In the genomic region with DNA sequence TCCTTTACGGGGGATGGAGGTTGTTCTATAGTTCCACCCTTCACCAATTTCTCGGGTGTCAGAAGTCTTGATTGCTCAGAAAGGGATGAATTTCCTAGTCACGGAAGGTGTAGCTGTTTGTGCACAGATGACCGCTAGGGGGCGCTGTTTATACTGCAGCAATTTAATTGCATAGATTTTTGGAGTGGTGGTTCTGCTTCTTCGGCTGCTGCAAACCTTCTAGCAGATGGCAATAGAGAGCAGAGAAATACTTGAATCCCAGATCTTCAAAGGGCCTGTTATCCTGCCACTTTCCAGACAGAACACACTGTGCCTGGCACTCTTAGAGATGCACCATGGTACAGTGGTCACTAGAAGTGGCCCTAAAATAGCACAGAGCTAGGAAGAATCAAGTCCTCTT, we compare ENCODE assay signal across 9 mouse cellular contexts. TPM values are rescaled to one million over a fixed set of nuclear protein-coding genes. Genes with fewer than 3 reads are reported as not detected.
DNase-seq lines count a peak whose midpoint lies in the region; ATAC-seq and TF ChIP-seq lines count a peak whose summit lies in the region.
"Had no signal": no experiment of that assay in that cellular context is flagged by ENCODE, and none has a peak within 500 bp of the region (broad histone marks: within the 10 kb centered on the region; RNA-seq: fewer than 3 reads in every experiment).

No protein-coding gene starts in this region.

- TF ChIP-seq POLR2A in brain, embryonic 14.5 days (IDR thresholded peaks at IDR 0.05; ENCODE audit: borderline replicate concordance, extremely low read depth, insufficient read depth, insufficient read length, poor library complexity, severe bottlenecking): no peak

- DNase-seq in kidney, adult 11 months: peak; percentile 78
- peak; percentile 77 for DNase-seq in brain, embryonic 14.5 days (ENCODE audit: low read depth)
- DNase-seq in fibroblast of lung, adult 2 months (ENCODE audit: low read depth): peak; percentile 29
- DNase-seq in hindbrain, postnatal 0 days (ENCODE audit: low spot score): peak; percentile 94
- DNase-seq in left cerebral cortex, postnatal 25 days (ENCODE audit: low spot score in 2 of 2): peak; percentile 84 to 89
- peak; percentile 46 to 66 for DNase-seq in thymus, adult 18-20 months

- H3K36me3 ChIP-seq in kidney, embryonic 16.5 days (ENCODE audit: insufficient read depth, low read length): no peaks in the 10 kb centered on the region
- H3K36me3 ChIP-seq in hindbrain, postnatal 0 days (ENCODE audit: insufficient read depth, low read length): no peaks in the 10 kb centered on the region
- H3K36me3 ChIP-seq: embryonic facial prominence, embryonic 12.5 days had no signal

- no peaks in the 10 kb centered on the region for H3K9me3 ChIP-seq in kidney, embryonic 16.5 days (ENCODE audit: low read length)
- H3K9me3 ChIP-seq in hindbrain, postnatal 0 days (ENCODE audit: low read length): no peaks in the 10 kb centered on the region
- H3K9me3 ChIP-seq: embryonic facial prominence, embryonic 12.5 days had no signal

- 12% methylated on average over 6 of the region's 6 CpGs for WGBS in kidney, embryonic 16.5 days
- 7% methylated on average over 6 of the region's 6 CpGs for WGBS in hindbrain, postnatal 0 days

- peak; percentile 81; the same call in 1 of the 2 replicates for TF ChIP-seq CTCF in brain, embryonic 14.5 days (IDR thresholded peaks at IDR 0.05; ENCODE audit: borderline replicate concordance, extremely low read depth, insufficient read depth, insufficient read length)
- TF ChIP-seq CTCF in hindbrain, postnatal 0 days (IDR thresholded peaks at IDR 0.05; ENCODE audit: low read depth): peak; percentile 96

- intact Hi-C loops in left cerebral cortex, postnatal 25 days (cut with DNase I): loop anchor here (2.0 to 5.0 kb wide), 3 partner anchors 54 to 359 kb away; no protein-coding TSS in a partner anchor

- no peaks in the 10 kb centered on the region for H3K27me3 ChIP-seq in kidney, embryonic 16.5 days (ENCODE audit: insufficient read depth, low read length)
- no peaks in the 10 kb centered on the region for H3K27me3 ChIP-seq in hindbrain, postnatal 0 days (ENCODE audit: insufficient read depth, low read length)
- H3K27me3 ChIP-seq: embryonic facial prominence, embryonic 12.5 days had no signal

- no peak overlapping the region for H3K9ac ChIP-seq in kidney, embryonic 16.5 days (replicated peaks; ENCODE audit: low read length)
- no peak overlapping the region for H3K9ac ChIP-seq in hindbrain, postnatal 0 days (replicated peaks; ENCODE audit: low read length)
- H3K9ac ChIP-seq: embryonic facial prominence, embryonic 12.5 days had no signal

- no peak overlapping the region for H3K4me2 ChIP-seq in kidney, embryonic 16.5 days (replicated peaks; ENCODE audit: low read depth, low read length)
- no peak overlapping the region for H3K4me2 ChIP-seq in hindbrain, postnatal 0 days (ENCODE audit: low read depth, low read length)
- H3K4me2 ChIP-seq: embryonic facial prominence, embryonic 12.5 days had no signal

- no peak overlapping the region for H3K4me3 ChIP-seq in kidney, embryonic 16.5 days (ENCODE audit: low read length)
- no peak overlapping the region for H3K4me3 ChIP-seq in hindbrain, postnatal 0 days (ENCODE audit: low read length)
- H3K4me3 ChIP-seq: embryonic facial prominence, embryonic 12.5 days had no signal

- no peak overlapping the region for H3K27ac ChIP-seq in kidney, embryonic 16.5 days (ENCODE audit: low read length)
- 0 out of 2 replicates have a peak overlapping the region, but pooled peaks have one; percentile 26 for H3K27ac ChIP-seq in hindbrain, postnatal 0 days
- H3K27ac ChIP-seq: embryonic facial prominence, embryonic 12.5 days had no signal

- ATAC-seq in kidney, embryonic 16.5 days (ENCODE audit: low FRiP score, low TSS enrichment): no peak
- ATAC-seq in hindbrain, postnatal 0 days: peak; percentile 68
- peak; percentile 57 for ATAC-seq in neutrophil, adult 5-6 weeks (ENCODE audit: extremely low read depth, insufficient number of reproducible peaks, low FRiP score, poor library complexity, severe bottlenecking)

- H3K4me1 ChIP-seq in kidney, embryonic 16.5 days (ENCODE audit: insufficient read depth, low read length): no peaks in the 10 kb centered on the region
- no peaks in the 10 kb centered on the region for H3K4me1 ChIP-seq in hindbrain, postnatal 0 days (ENCODE audit: insufficient read depth, low read length)
- H3K4me1 ChIP-seq: embryonic facial prominence, embryonic 12.5 days had no signal

RNA-seq across cellular contexts. Expression of a gene that starts 14.3 kb away (rescaled TPM):
- polyA plus RNA-seq in kidney, embryonic 16.5 days (2015; fragmentation: Nextera tagmentation; extraction: Ambion mirVana): 14.5 and 16.6 TPM in 2 replicates
- polyA plus RNA-seq in brain, embryonic 14.5 days (2012; rRNA removed): 0.29 and 0.41 TPM in 2 replicates
- 0.05 TPM in 1 of 2 replicates, not detected in the other for total RNA-seq in hindbrain, postnatal 0 days (2014; rRNA removed)
- polyA plus RNA-seq in hindbrain, postnatal 0 days (2015; fragmentation: Nextera tagmentation; extraction: Ambion mirVana): 0.06 and 0.21 TPM in 2 replicates
- total RNA-seq in left cerebral cortex, postnatal 25 days (2021): under 1 TPM; 0.27 to 0.41 TPM
- total RNA-seq in neutrophil, adult 5-6 weeks (2017): 0.86 and 3.1 TPM in 2 replicates

RNA-seq across cellular contexts. Expression of a gene that starts 42.9 kb away (rescaled TPM):
- 82.9 and 87.9 TPM in 2 replicates for polyA plus RNA-seq in kidney, embryonic 16.5 days (2015; fragmentation: Nextera tagmentation; extraction: Ambion mirVana)
- 56.0 and 69.9 TPM in 2 replicates for polyA plus RNA-seq in brain, embryonic 14.5 days (2012; rRNA removed)
- 87.1 and 87.9 TPM in 2 replicates for total RNA-seq in hindbrain, postnatal 0 days (2014; rRNA removed)
- polyA plus RNA-seq in hindbrain, postnatal 0 days (2015; fragmentation: Nextera tagmentation; extraction: Ambion mirVana): 65.2 and 65.6 TPM in 2 replicates
- total RNA-seq in left cerebral cortex, postnatal 25 days (2021): 10 to 100 TPM; 58.1 to 61.1 TPM
- total RNA-seq in neutrophil, adult 5-6 weeks (2017): 142 and 154 TPM in 2 replicates

Comparison
In these comparisons a context has a peak if more than half of its experiments do, and no peak if none do; other contexts are left out.
1. DNase-seq: peak in every context shown above with its lines; median percentile 94 in hindbrain, postnatal 0 days; 86 in left cerebral cortex, postnatal 25 days; 78 in kidney, adult 11 months; 77 in brain, embryonic 14.5 days; 56 in thymus, adult 18-20 months; 29 in fibroblast of lung, adult 2 months.